Mouse (Mus musculus) left cerebral cortex, adult 8-10 months (tissue): ENCODE measurements around the gene Elovl2. TPM values are rescaled to one million over a fixed set of nuclear protein-coding genes. Genes with fewer than 3 reads are reported as not detected.
A peak's percentile ranks its signal among the peaks of the same experiment; 100 is the strongest.

Source experiments
- DNase-seq, 2 experiments: peaks; one replicate each; pipeline ENCODE4 v3.0.0; 2022; ENCODE audit warnings: low spot score in 2 of 2
- total RNA-seq, 4 experiments: library from RNA; stranded (reverse); gene quantifications; 2 replicates each; pipeline ENCODE4 v1.2.4; 2022

The Elovl2 gene
- total RNA-seq, 4 experiments from 2014 or later: 11.7 to 15.7 (median 14.4) TPM

GRCm38 (mm10) chr13:41146271-41146670 is 73.9 kb downstream of the Elovl2 start:
- DNase-seq: peak in 1 of 2 experiments; percentile 56

- no peak for DNase-seq
Measured at GRCm38 (mm10) chr13:41145433-41145970, 74.7 kb downstream of the Elovl2 start.

- peak in 1 of 2 experiments; percentile 7 for DNase-seq
Measured at GRCm38 (mm10) chr13:41134901-41135300, 85.3 kb downstream of the Elovl2 start.

Other genes with a start within 250 kb of the Elovl2 start
- gene Pak1ip1, start 219.4 kb downstream of the Elovl2 start, total RNA-seq: 10 to 100 TPM; 37.6 to 41.1 (median 40.2) TPM
- gene Tmem14c, start 204.1 kb downstream of the Elovl2 start, total RNA-seq: 10 to 100 TPM; 51.1 to 58.5 (median 56.2) TPM
- gene Mak, start 140.7 kb downstream of the Elovl2 start, total RNA-seq: 1 to 10 TPM; 3.1 to 3.7 (median 3.2) TPM
- gene Gcm2, start 109.4 kb downstream of the Elovl2 start, total RNA-seq: not detected
- gene Sycp2l, start 106.1 kb downstream of the Elovl2 start, total RNA-seq: under 1 TPM in 3 of 4 experiments, not detected in 1; 0.37 to 0.49 (median 0.44) TPM
- 100 to 1,000 TPM; 147 to 172 (median 158) TPM for gene Smim13, start 29.4 kb upstream of the Elovl2 start, total RNA-seq
- not detected for gene Gm17364, start 53.6 kb upstream of the Elovl2 start, total RNA-seq